Mouse (Mus musculus) forebrain, embryonic 15.5 days (tissue): Measurements from ENCODE around the gene Tcl1. TPM values are rescaled to one million over a fixed set of nuclear protein-coding genes. Genes with fewer than 3 reads are reported as not detected.
"Not testable (repeated sequence)": the region's sequence is repeated elsewhere in the genome, so short reads cannot be mapped to it uniquely, and the experiment has no call there.

Experiments
- ATAC-seq: fragments of 200-750 bp; cut with Nextera tagmentation; replicated peaks from 2 replicates; pipeline ENCODE4 v1.8.0; 2017; ENCODE audit warnings: mild to moderate bottlenecking, moderate TSS enrichment, moderate library complexity
- H3K27ac ChIP-seq: fragments of 300-500 bp; sonication (generic); replicated peaks from 2 replicates; pipeline ENCODE4 v1.5.1; 2015; ENCODE audit warnings: mild to moderate bottlenecking, inconsistent platforms
- H3K27me3 ChIP-seq: fragments of 300-500 bp; sonication (generic); 2 replicates; pipeline ENCODE4 v1.6.1; 2015; ENCODE audit warnings: inconsistent platforms
- H3K36me3 ChIP-seq: fragments of 300-500 bp; sonication (generic); 2 replicates; pipeline ENCODE4 v1.6.1; 2015; ENCODE audit warnings: mild to moderate bottlenecking, inconsistent platforms
- H3K4me1 ChIP-seq: fragments of 300-500 bp; sonication (generic); 2 replicates; pipeline ENCODE4 v1.6.1; 2015; ENCODE audit warnings: inconsistent platforms
- H3K4me2 ChIP-seq: fragments of 300-500 bp; sonication (generic); replicated peaks from 2 replicates; pipeline ENCODE4 v1.6.1; 2015; ENCODE audit warnings: mild to moderate bottlenecking, inconsistent platforms
- H3K4me3 ChIP-seq: fragments of 300-500 bp; sonication (generic); 2 replicates; pipeline ENCODE4 v1.5.1; 2015; ENCODE audit warnings: mild to moderate bottlenecking, inconsistent platforms
- H3K9ac ChIP-seq: fragments of 300-500 bp; sonication (generic); replicated peaks from 2 replicates; pipeline ENCODE4 v1.6.1; 2015; ENCODE audit warnings: mild to moderate bottlenecking, inconsistent platforms
- H3K9me3 ChIP-seq: fragments of 300-500 bp; sonication (generic); 2 replicates; pipeline ENCODE4 v1.6.1; 2016; ENCODE audit warnings: inconsistent platforms
- WGBS: fragments of 180-500 bp; shearing (Covaris S2); methylation state at CpG from one replicate; pipeline ENCODE4 v1.1.7; 2015; ENCODE audit warnings: mixed read lengths; 5-methylcytosine and 5-hydroxymethylcytosine counted together
- polyA plus RNA-seq: library from polyadenylated mRNA; unstranded; fragments of >200 nt; fragmentation: Nextera tagmentation; extraction: Ambion mirVana; gene quantifications from 2 replicates; pipeline ENCODE4 v1.2.1, GENCODE M21; 2015

Tcl1 gene
- polyA plus RNA-seq, 1 experiment from 2014 or later, result not detected

DNA sequence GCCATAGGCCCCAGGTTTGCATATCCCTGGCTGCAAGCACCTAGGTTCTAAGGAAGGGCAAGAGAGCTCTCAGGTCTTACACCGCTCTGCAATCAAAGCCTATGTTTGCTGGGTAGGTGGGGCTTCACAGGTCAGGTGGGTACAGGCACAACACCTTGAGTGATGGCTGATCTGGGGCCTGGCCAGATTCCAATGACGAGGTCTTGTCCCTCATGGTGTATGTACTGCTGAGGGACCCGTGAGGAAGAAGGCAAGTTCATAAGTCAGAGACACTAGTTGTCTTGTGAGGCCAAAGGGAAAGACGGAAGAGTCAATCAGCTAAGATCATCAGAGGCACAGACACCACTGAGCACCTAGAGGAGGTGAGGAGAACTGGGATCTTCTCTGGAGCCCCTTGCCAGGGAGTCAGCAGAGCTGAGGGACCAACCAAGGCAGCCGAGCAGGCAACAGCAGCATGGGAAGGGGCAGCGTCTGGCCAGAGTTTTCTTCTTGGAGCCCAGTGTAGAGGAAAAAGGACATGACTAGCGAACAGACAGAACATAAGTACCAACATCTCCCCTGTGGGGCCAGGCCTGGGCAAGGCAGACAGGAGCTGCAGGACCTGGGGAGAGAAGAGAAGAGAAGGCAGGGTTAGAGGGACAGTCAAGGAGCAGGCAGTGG lies 5.4 kb downstream of the Tcl1 start:
- H3K27ac ChIP-seq, result no peak overlapping the region
- ATAC-seq, result no peak
- no peaks in the 10 kb centered on the region for H3K9me3 ChIP-seq
- H3K9ac ChIP-seq, result no peak overlapping the region
- H3K4me3 ChIP-seq, result no peak overlapping the region
- no peaks in the 10 kb centered on the region for H3K4me1 ChIP-seq
- H3K4me2 ChIP-seq, result no peak overlapping the region
- no peaks in the 10 kb centered on the region for H3K36me3 ChIP-seq
- H3K27me3 ChIP-seq, result no peaks in the 10 kb centered on the region
- 91% methylated on average over 7 of the region's 7 CpGs for WGBS

GRCm38 (mm10) chr12:105209231-105209630 lies 13.4 kb downstream of the Tcl1 start:
- Histone ChIP-seq H3K27ac (no peak overlapping the region), H3K36me3 (no peaks in the 10 kb centered on the region), H3K4me1 (no peaks in the 10 kb centered on the region), H3K4me3 (no peak overlapping the region), H3K27me3 (no peaks in the 10 kb centered on the region), H3K9ac (no peak overlapping the region), H3K9me3 (no peaks in the 10 kb centered on the region), H3K4me2 (no peak overlapping the region)
- WGBS, result 96% methylated on average over 7 of the region's 7 CpGs
- ATAC-seq, result no peak

GRCm38 (mm10) chr12:105208441-105208840 lies 14.2 kb downstream of the Tcl1 start:
- Histone ChIP-seq H3K4me2 (no peak overlapping the region), H3K27me3 (no peaks in the 10 kb centered on the region), H3K27ac (no peak overlapping the region), H3K9me3 (no peaks in the 10 kb centered on the region), H3K4me3 (no peak overlapping the region), H3K9ac (no peak overlapping the region), H3K36me3 (no peaks in the 10 kb centered on the region), H3K4me1 (no peaks in the 10 kb centered on the region)
- WGBS, result 93% methylated on average over 1 of the region's 1 CpGs
- no peak for ATAC-seq

DNA sequence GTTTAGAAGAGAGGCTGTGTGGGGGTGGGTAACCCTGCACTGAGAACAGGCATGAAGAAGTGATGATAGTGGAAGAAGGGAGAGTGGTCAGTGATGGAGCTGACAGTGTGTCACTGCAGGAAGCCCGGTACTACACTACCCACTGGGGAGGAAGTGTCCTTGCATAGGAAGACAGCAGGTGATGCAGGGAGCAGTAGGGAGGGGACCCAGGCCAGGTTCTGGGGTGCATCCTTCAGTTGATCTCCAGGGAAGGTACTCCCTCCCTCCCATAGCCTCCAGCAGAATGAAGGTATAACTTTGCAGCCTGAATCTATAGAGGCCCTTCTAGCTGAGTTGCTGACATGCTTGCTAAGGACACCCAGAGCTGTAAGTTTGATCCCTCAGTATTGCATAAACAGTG lies 15.5 kb downstream of the Tcl1 start:
- Histone ChIP-seq H3K9ac (no peak overlapping the region), H3K9me3 (no peaks in the 10 kb centered on the region), H3K36me3 (no peaks in the 10 kb centered on the region), H3K4me3 (no peak overlapping the region), H3K4me1 (no peaks in the 10 kb centered on the region), H3K27me3 (no peaks in the 10 kb centered on the region), H3K4me2 (no peak overlapping the region), H3K27ac (no peak overlapping the region)
- WGBS, result 100% methylated on average over 1 of the region's 1 CpGs
- ATAC-seq, result no peak

DNA sequence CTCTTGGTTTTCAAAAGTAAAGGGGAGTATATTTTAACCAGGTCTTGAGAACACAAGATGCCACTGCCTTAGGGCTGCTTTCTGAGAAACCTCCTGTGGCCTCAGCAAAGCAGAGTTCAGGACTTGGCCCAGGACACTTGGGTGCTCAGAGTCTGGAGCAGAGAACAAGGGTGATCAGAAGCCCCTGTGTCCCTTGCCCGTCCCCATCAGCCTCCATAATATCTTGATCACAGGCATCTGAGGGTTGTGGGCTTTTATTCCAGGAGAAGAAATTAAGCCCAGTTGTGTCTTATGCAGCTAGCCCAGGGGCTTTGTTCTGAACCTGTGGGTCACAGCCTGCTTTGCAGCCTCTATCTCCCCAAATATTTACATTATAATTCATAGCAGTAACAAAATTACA lies 20.9 kb downstream of the Tcl1 start, which contains the start of gene Tcl1b4:
Tcl1b4 (plus strand) TSS at position 301 of the 400 bp plus-strand sequence.
- H3K4me1 ChIP-seq, H3K4me2 ChIP-seq, H3K4me3 ChIP-seq, H3K9me3 ChIP-seq, H3K36me3 ChIP-seq, H3K27me3 ChIP-seq, ATAC-seq, H3K27ac ChIP-seq, H3K9ac ChIP-seq: not testable (repeated sequence)
- 96% methylated on average over 1 of the region's 1 CpGs for WGBS

GRCm38 (mm10) chr12:105199684-105200497 lies 22.7 kb downstream of the Tcl1 start:
- not testable (repeated sequence) for H3K36me3 ChIP-seq, H3K27ac ChIP-seq, H3K9me3 ChIP-seq, H3K27me3 ChIP-seq, H3K4me1 ChIP-seq, ATAC-seq, H3K9ac ChIP-seq, H3K4me2 ChIP-seq, H3K4me3 ChIP-seq
- WGBS, result 15% methylated on average over 7 of the region's 7 CpGs

GRCm38 (mm10) chr12:105190743-105191142 lies 31.9 kb downstream of the Tcl1 start, which contains the start of gene Tcl1b3:
TSS of gene Tcl1b3 (plus strand) at chr12:105191043.
- H3K9ac ChIP-seq, H3K27me3 ChIP-seq, H3K4me1 ChIP-seq, H3K4me2 ChIP-seq, H3K27ac ChIP-seq, H3K4me3 ChIP-seq, H3K36me3 ChIP-seq, H3K9me3 ChIP-seq, ATAC-seq: not testable (repeated sequence)
- WGBS, result 95% methylated on average over 6 of the region's 6 CpGs

DNA sequence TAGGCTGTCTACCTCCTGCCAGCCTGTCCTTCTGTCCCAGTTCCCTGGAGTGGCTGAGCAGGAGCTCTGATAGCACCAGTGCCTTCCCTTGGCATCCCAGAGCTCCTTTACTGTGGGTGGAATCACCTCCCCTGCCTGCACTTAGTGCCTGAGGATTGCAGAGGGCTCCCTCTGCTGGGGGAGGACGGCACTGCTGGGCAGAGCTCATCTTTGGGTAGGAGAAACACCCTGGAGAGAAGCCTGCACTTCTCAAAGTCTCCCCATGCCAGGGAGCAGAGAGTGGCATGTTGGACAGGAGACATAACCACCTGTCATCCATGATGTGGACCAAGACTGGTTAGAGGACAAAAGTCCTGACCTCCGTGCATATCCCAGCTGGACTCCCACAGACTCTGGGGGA lies 33.6 kb downstream of the Tcl1 start:
- not testable (repeated sequence) for H3K9me3 ChIP-seq, H3K36me3 ChIP-seq, H3K4me1 ChIP-seq, H3K9ac ChIP-seq, H3K27ac ChIP-seq, H3K4me2 ChIP-seq, H3K4me3 ChIP-seq, H3K27me3 ChIP-seq, ATAC-seq
- WGBS, result 62% methylated on average over 2 of the region's 2 CpGs

GRCm38 (mm10) chr12:105181040-105181644 lies 41.5 kb downstream of the Tcl1 start:
- not testable (repeated sequence) for H3K9ac ChIP-seq, H3K4me3 ChIP-seq, H3K4me1 ChIP-seq, H3K27me3 ChIP-seq, H3K36me3 ChIP-seq, ATAC-seq, H3K9me3 ChIP-seq, H3K4me2 ChIP-seq, H3K27ac ChIP-seq
- WGBS, result 80% methylated on average over 4 of the region's 4 CpGs

DNA sequence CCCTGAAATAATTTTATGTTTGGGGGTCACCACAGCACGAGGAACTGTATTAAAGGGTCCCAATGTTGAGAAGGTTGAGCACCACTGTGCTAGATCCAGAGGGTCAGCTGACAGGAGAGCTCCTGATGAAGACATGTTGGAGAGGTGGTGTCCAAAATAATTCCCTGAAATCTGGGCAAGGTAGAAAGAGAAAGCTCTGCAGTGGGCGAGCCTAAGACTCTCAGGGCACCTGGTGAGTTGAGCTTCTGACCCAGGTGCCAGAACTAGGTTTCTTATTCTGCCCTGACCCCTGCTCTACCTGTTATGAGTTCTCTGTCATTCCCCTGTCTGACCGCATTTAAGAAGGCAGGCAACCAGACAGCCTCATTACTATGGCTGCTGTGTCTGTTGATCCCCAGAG lies 46.5 kb downstream of the Tcl1 start, which contains the start of gene Tcl1b5:
Tcl1b5 (plus strand) TSS at position 301 of the 400 bp plus-strand sequence.
- WGBS, result 73% methylated on average over 3 of the region's 3 CpGs
- H3K9ac ChIP-seq, H3K4me1 ChIP-seq, H3K36me3 ChIP-seq, ATAC-seq, H3K4me3 ChIP-seq, H3K9me3 ChIP-seq, H3K4me2 ChIP-seq, H3K27ac ChIP-seq, H3K27me3 ChIP-seq: not testable (repeated sequence)

DNA sequence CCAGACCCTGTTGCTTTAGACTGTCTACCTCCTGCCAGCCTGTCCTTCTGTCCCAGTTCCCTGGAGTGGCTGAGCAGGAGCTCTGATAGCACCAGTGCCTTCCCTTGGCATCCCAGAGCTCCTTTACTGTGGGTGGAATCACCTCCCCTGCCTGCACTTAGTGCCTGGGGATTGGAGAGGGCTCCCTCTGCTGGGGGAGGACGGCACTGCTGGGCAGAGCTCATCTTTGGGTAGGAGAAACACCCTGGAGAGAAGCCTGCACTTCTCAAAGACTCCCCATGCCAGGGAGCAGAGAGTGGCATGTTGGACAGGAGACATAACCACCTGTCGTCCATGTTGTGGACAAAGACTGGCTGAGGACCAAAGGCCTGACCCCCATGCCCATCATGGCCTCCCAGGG lies 48.3 kb downstream of the Tcl1 start:
- 25% methylated on average over 2 of the region's 2 CpGs for WGBS

DNA sequence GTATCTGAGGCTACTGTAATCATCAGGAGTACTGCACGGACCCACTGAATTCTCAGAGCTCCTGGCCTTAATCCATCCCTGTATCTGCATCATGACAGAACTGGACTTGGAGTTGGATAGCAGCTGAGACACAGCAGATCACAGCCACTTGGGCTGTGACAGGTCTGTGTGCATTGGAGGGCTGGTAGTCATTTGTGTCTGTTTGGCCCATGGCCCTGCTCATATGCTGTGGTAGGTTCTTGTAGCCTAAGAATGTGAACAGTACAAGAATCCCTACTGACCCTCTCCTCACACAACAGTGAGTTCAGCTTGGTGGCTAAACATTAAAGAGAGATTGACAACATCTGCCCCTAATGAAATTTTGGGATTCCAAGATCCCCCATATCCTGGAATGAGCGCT lies 49.2 kb downstream of the Tcl1 start:
- H3K4me3 ChIP-seq, result no peak overlapping the region
- no peaks in the 10 kb centered on the region for H3K4me1 ChIP-seq
- 85% methylated on average over 2 of the region's 2 CpGs for WGBS
- no peaks in the 10 kb centered on the region for H3K27me3 ChIP-seq
- H3K9me3 ChIP-seq, result no peaks in the 10 kb centered on the region
- H3K36me3 ChIP-seq, result no peaks in the 10 kb centered on the region
- H3K9ac ChIP-seq, result no peak overlapping the region
- H3K27ac ChIP-seq, result no peak overlapping the region
- no peak for ATAC-seq
- H3K4me2 ChIP-seq, result no peak overlapping the region

More for the DNA sequence above, 48.3 kb downstream of the Tcl1 start:
- not testable (repeated sequence) for H3K9ac ChIP-seq, H3K27ac ChIP-seq, ATAC-seq, H3K4me3 ChIP-seq, H3K4me2 ChIP-seq, H3K9me3 ChIP-seq, H3K4me1 ChIP-seq, H3K36me3 ChIP-seq, H3K27me3 ChIP-seq
